ENCODE assay signal across 15 mouse cellular contexts in the genomic region with DNA sequence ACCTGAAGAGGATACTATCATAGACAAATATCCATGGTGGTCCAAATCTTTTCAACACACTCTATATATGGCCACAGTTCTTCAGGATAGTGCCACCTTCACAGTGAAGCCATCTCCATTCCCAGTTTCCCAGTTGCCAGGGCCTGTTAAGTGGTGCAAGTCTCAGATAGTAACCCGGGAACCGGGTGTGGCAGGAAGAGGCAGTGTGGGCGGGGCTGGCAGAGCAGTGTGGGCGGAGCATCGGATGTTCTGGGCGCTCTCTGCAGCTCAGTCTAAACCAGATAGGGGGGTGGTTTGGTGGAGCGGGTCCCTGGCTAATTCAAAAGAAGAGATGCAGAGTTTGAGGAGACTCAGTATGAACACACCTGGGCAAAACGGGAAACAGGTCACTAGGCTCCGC. TPM values are rescaled to one million over a fixed set of nuclear protein-coding genes. Genes with fewer than 3 reads are reported as not detected.
DNase-seq lines count a peak whose midpoint lies in the region; ATAC-seq and TF ChIP-seq lines count a peak whose summit lies in the region.
"Had no signal": no experiment of that assay in that cellular context is flagged by ENCODE, and none has a peak within 500 bp of the region (broad histone marks: within the 10 kb centered on the region; RNA-seq: fewer than 3 reads in every experiment).

No protein-coding gene starts in this region.

- no peaks in the 10 kb centered on the region for H3K9me3 ChIP-seq in intestine, embryonic 16.5 days (ENCODE audit: control insufficient read depth, low read length)
- H3K9me3 ChIP-seq: embryonic facial prominence, embryonic 13.5 days; hindbrain, embryonic 10.5 days; limb, embryonic 15.5 days; midbrain, embryonic 13.5 days had no signal

- H3ac ChIP-seq in myocyte (ENCODE audit: control insufficient read depth, insufficient read length): no peak overlapping the region

- H3K4me3 ChIP-seq in intestine, embryonic 16.5 days (ENCODE audit: low read length): no peak overlapping the region
- no peak overlapping the region for H3K4me3 ChIP-seq in myocyte
- H3K4me3 ChIP-seq: embryonic facial prominence, embryonic 13.5 days; hindbrain, embryonic 10.5 days; limb, embryonic 15.5 days; midbrain, embryonic 13.5 days had no signal

- DNase-seq in right cerebral cortex, adult 18-20 months: peak; percentile 40
- DNase-seq in right cerebral cortex, postnatal 36 days (ENCODE audit: low spot score in 2 of 2): no peak
- peak; percentile 73 for DNase-seq in R1 (ENCODE audit: low read depth, low spot score)
- DNase-seq in layer of hippocampus, adult 8-10 months (ENCODE audit: low spot score in 2 of 2): no peak
- DNase-seq in cerebellum, adult 11 months: no peak
- DNase-seq: adrenal gland, postnatal 10 days; cerebellum, adult 8-10 months; kidney, adult 8-10 months; right cerebral cortex, postnatal 14 days had no signal

- H3K79me2 ChIP-seq in myocyte (ENCODE audit: control insufficient read depth, insufficient read depth): no peaks in the 10 kb centered on the region

- no peaks in the 10 kb centered on the region for H3K27me3 ChIP-seq in intestine, embryonic 16.5 days (replicated peaks; ENCODE audit: control insufficient read depth, insufficient read depth, low read length)
- H3K27me3 ChIP-seq in myocyte (ENCODE audit: control insufficient read depth, insufficient read depth, insufficient read length): no peaks in the 10 kb centered on the region
- H3K27me3 ChIP-seq: embryonic facial prominence, embryonic 13.5 days; limb, embryonic 15.5 days had no signal

- peak; percentile 28; the same call in 1 of the 2 replicates for ATAC-seq in intestine, embryonic 16.5 days
- ATAC-seq: midbrain, embryonic 13.5 days had no signal

- H3K4me2 ChIP-seq in intestine, embryonic 16.5 days (ENCODE audit: low read depth, low read length): 0 out of 2 replicates have a peak overlapping the region, but pooled peaks have one; percentile 7
- H3K4me2 ChIP-seq in myocyte (ENCODE audit: low read depth): peak overlapping the region; percentile 41
- H3K4me2 ChIP-seq: embryonic facial prominence, embryonic 13.5 days; limb, embryonic 15.5 days; midbrain, embryonic 13.5 days had no signal

- 36% methylated on average over 9 of the region's 9 CpGs for WGBS in intestine, embryonic 16.5 days

- no peaks in the 10 kb centered on the region for H3K36me3 ChIP-seq in intestine, embryonic 16.5 days (ENCODE audit: control insufficient read depth, insufficient read depth, low read length)
- no peaks in the 10 kb centered on the region for H3K36me3 ChIP-seq in myocyte (ENCODE audit: control insufficient read depth, insufficient read depth)
- H3K36me3 ChIP-seq: embryonic facial prominence, embryonic 13.5 days; hindbrain, embryonic 10.5 days; limb, embryonic 15.5 days; midbrain, embryonic 13.5 days had no signal

- TF ChIP-seq POLR2A in myocyte (IDR thresholded peaks at IDR 0.05; ENCODE audit: insufficient read length, low read depth): no peak

- no peak overlapping the region for H3K27ac ChIP-seq in intestine, embryonic 16.5 days (ENCODE audit: low read length)
- H3K27ac ChIP-seq: embryonic facial prominence, embryonic 13.5 days; hindbrain, embryonic 10.5 days; limb, embryonic 15.5 days; midbrain, embryonic 13.5 days had no signal

- no peak overlapping the region for H3K9ac ChIP-seq in intestine, embryonic 16.5 days (ENCODE audit: low read depth, low read length)
- H3K9ac ChIP-seq: embryonic facial prominence, embryonic 13.5 days; limb, embryonic 15.5 days; midbrain, embryonic 13.5 days had no signal

- peaks cover 22% of the 10 kb centered on the region for H3K4me1 ChIP-seq in intestine, embryonic 16.5 days (ENCODE audit: control insufficient read depth, insufficient read depth, low read length)

TF ChIP-seq in myocyte, 11 proteins besides CTCF, POLR2A, EP300 and RAD21:
- TF ChIP-seq MAX (IDR thresholded peaks at IDR 0.05; ENCODE audit: low read depth) (no peak), MYOG (IDR thresholded peaks at IDR 0.05; ENCODE audit: control insufficient read depth in 1 of 3, insufficient read depth in 1 of 3, insufficient read length in 2 of 3, low read depth in 2 of 3) (no peak), CEBPB (IDR thresholded peaks at IDR 0.05; ENCODE audit: insufficient read depth, poor library complexity, severe bottlenecking) (no peak), POLR2AphosphoS2 (IDR thresholded peaks at IDR 0.05; ENCODE audit: insufficient read length, low read depth) (no peak), REST (IDR thresholded peaks at IDR 0.05; ENCODE audit: insufficient read depth, insufficient read length) (no peak), USF1 (IDR thresholded peaks at IDR 0.05; ENCODE audit: low read depth) (no peak), TCF3 (IDR thresholded peaks at IDR 0.05; ENCODE audit: insufficient read length, low read depth) (no peak), TCF12 (IDR thresholded peaks at IDR 0.05; ENCODE audit: insufficient read depth, poor library complexity, severe bottlenecking) (no peak), SRF (IDR thresholded peaks at IDR 0.05; ENCODE audit: control insufficient read depth, insufficient read length, low read depth) (no peak), MYOD1 (IDR thresholded peaks at IDR 0.05; ENCODE audit: control insufficient read depth in 1 of 3, insufficient read length in 2 of 3, low read depth in 2 of 3) (no peak), E2F4 (IDR thresholded peaks at IDR 0.05; ENCODE audit: insufficient read depth) (no peak)

RNA-seq across cellular contexts. Expression of a gene that starts 29.8 kb away (rescaled TPM):
- polyA plus RNA-seq in intestine, embryonic 16.5 days (2015; fragmentation: Nextera tagmentation; extraction: Ambion mirVana): 2.4 and 3.0 TPM in 2 replicates
- polyA plus RNA-seq in myocyte (2012; fragmentation: generic; extraction: Trizol): 21.3 TPM
- 10 to 100 TPM; 13.4 to 17.3 (median 14.7) TPM for total RNA-seq in layer of hippocampus, adult 8-10 months (2022)

RNA-seq across cellular contexts. Expression of a gene that starts 54.7 kb away (rescaled TPM):
- 8.8 and 9.6 TPM in 2 replicates for polyA plus RNA-seq in intestine, embryonic 16.5 days (2015; fragmentation: Nextera tagmentation; extraction: Ambion mirVana)
- 4.4 TPM for polyA plus RNA-seq in myocyte (2012; fragmentation: generic; extraction: Trizol)
- 1 to 10 TPM; 1.4 to 2.1 (median 1.7) TPM for total RNA-seq in layer of hippocampus, adult 8-10 months (2022)

Comparison
In these comparisons a context has a peak if more than half of its experiments do, and no peak if none do; other contexts are left out.
1. DNase-seq: peak in right cerebral cortex, adult 18-20 months (single experiment) and R1 (single experiment); none in right cerebral cortex, postnatal 36 days (0 of 2), layer of hippocampus, adult 8-10 months (0 of 2) and cerebellum, adult 11 months (single experiment).